Mouse (Mus musculus) induced T-regulatory cell, adult 2 months (primary cell): Measurements from ENCODE around the gene Plekhg5.

Experiments
- DNase-seq: peaks from one replicate; pipeline ENCODE4 v3.0.0-alpha.2; 2012; ENCODE audit warnings: low read depth

Gene Plekhg5

GRCm38 (mm10) chr4:152097911-152098799 lies 25.9 kb downstream of the Plekhg5 start:
- no peak for DNase-seq

DNA sequence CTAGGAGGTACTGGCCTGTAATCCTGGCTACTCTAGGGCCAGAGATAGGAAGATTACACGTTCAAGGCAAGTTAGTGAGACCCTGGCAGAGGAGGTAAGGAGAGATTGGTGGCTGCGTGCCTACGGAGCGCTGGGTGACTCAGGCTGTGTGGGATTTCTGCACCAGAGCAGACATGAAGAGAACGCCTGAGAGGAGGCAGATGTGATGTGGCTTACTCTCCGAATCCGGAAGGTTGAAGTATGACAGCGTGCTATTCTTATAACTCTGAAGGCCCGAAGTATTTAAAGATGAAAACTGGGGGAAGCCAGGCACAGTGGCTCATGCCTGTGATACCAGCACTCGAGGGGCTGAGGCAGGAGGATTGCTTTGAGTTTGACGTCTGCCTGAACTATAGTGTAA lies 28.2 kb downstream of the Plekhg5 start:
- no peak for DNase-seq

DNA sequence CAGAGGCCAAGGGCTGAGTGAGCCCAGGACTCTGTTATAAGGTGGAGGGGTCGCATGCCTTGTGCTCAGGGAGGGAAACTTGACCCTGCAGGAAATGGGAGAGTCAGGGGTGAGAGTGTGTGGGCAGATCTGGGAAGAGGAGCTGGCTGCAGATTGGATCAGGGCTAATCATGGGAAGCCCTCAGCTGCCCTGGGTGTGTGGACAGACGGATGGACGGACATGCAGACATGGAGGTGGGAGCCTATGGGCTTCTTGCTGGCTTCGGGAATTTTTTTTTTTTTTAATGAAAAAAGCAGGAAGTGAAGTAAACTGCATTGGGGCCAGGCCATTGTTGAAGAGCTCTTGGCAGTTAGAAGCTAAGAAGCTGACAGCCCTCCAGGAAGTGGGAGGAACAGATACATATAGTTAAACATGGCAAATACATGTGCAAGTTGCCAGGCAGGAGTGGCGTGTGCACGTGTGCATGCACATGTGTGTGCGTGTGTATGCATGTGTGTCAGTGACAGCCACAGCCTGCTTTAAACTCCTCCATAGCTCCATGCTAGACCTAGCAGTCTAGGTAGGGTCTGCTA lies 28.9 kb downstream of the Plekhg5 start:
- DNase-seq, result no peak

DNA sequence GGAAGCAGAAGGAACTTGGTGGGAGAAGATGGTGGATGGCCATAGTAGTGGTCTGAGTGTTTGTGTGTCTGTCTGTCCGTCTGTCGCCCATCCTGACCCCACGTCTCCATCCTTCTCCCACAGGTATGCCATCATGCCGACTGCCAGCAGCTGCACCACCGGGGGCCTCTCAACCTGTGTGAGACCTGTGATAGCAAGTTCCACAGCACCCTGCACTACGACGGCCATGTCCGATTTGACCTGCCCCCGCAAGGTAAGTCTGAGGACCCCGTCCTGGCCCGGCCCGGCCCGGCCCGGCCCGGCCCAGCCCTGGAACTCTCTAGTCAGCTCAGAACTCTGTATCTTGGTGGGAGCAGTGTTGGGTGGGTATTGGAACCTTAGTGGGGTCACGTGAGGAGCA lies 29.6 kb downstream of the Plekhg5 start:
- no peak for DNase-seq

GRCm38 (mm10) chr4:152103025-152103424 lies 30.7 kb downstream of the Plekhg5 start:
- DNase-seq, result peak; percentile 86

GRCm38 (mm10) chr4:152106746-152107145 lies 34.4 kb downstream of the Plekhg5 start:
- DNase-seq, result no peak

DNA sequence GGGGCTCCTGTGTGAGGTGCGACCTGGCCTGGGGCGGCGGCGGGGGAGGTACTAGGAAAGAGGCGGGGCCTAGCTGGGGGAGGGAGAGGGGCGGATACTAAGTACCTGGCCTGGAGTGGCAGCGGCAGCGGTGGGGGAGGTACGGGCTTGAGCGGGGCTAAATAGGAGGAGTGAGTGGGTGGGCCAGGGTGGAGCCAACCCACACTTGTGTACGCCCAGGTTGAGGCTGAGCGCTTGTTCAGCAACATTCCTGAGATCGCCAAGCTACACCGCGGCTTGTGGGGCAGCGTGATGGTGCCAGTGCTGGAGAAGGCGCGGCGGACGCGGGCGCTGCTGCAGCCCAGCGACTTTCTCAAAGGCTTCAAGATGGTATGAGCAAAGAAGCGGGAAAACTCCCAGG lies 35.2 kb downstream of the Plekhg5 start:
- DNase-seq, result no peak

- DNase-seq, result no peak
Observed at GRCm38 (mm10) chr4:152107971-152108509, 35.7 kb downstream of the Plekhg5 start.

- no peak for DNase-seq
Observed at GRCm38 (mm10) chr4:152108673-152109072, 36.4 kb downstream of the Plekhg5 start.

- no peak for DNase-seq
Observed at GRCm38 (mm10) chr4:152109509-152109908, 37.2 kb downstream of the Plekhg5 start.

- DNase-seq, result no peak
Observed at GRCm38 (mm10) chr4:152110689-152111088, 38.4 kb downstream of the Plekhg5 start.

GRCm38 (mm10) chr4:152112329-152112728 lies 40.0 kb downstream of the Plekhg5 start:
- no peak for DNase-seq

DNA sequence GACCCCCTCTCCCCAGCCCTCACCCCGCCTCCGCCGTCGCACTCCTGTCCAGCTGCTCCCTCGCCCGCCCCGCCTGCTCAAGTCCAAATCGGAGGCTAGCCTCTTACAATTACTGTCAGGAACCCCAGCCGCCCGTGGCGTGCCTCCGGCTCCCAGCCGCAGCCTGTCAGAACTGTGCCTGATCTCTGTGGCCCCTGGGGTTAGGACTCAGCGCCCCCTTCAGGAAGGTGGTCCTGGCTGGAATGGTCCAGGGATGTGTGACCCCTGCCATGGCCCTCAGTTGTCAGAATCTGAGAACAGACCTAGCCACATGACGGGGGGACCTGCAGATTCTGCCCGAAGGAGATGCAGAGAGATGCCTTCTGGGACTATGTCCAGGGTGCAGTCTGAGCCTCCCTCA lies 41.8 kb downstream of the Plekhg5 start:
- DNase-seq, result no peak

DNA sequence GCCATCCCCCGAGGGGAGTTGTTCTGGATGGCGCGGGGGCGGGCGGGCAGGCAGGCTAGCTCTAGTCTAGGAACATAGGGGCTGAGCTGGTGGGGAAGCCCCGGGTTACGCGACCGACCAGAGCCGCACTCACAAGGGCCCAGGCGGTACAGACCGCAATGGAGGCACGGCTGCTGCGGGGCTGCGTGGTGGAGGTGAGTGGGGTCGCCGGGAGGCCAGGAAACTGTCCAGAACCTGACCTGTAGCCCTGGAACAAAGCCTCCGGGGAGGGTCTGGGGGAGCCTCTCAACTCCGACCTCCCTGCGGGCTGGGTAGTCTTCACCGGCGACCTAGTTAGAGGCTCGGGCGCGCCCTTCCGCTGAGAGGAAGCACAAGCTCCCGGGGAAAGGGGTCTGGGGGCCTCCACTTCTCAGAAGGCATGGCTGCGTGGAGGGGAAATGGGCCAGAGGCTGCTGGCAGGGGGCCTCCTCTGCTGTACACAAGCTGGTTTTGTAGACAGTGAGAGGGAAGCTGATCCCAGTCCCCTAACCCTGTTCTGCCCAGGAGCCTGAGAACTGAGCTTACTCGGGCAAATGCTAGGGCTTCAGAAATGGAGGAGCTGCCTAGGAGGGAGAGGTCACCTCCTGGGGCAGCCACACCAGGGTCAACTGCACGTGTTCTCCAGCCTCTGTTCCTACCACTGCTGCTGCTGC lies 43.8 kb downstream of the Plekhg5 start, which contains the start of gene Tnfrsf25:
Gene Tnfrsf25, plus strand, starts transcription at position 14 of the 692 bp plus-strand sequence.
- DNase-seq, result peak; percentile 74

GRCm38 (mm10) chr4:152117538-152117937 lies 45.2 kb downstream of the Plekhg5 start:
- no peak for DNase-seq

GRCm38 (mm10) chr4:152119396-152120292 lies 47.3 kb downstream of the Plekhg5 start:
- peak; percentile 64 for DNase-seq

DNA sequence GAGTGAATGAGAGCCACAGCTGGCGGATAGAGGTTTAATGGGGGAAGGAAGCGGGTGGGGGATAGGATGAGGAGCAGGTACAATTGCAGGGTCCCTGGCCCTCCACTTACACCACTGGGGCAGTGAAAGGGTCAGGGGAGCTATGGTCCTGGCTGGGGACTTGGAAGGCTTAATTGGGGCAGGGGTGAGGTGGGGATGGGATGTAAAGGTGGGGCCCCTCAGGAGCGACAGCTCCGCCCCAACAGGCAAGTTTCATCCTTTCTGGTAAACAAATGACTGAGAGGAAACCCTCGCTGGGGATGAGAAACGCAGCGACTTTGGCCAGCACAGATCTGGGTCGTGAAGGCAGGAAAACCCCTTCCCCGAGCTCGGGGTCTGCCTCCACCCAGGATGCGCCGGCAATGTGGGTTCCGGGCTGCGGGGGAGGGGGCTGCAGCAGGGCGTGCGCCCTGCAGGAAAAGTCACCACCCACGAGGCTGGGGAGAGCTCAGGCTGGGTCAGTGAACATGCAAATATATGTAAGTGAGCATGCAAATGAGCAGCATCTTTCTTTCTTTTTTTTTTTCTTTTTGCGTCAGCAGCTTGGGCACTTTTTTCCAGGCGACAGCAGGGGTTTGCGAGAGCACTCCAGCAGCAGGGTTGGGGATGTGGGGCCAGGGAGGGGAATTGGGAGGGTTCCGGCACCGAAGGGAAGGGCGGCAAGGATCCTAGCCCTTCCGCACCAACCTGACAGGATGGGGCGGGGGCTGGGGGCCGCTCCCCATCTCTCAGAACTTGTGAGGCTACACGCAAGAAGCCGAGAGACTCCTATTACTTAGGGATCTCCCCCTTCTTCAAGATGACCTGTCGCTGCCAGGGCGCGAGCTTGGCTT lies 48.2 kb downstream of the Plekhg5 start:
- peak; percentile 87 for DNase-seq

GRCm38 (mm10) chr4:152121183-152121505 lies 48.8 kb downstream of the Plekhg5 start:
- no peak for DNase-seq

- DNase-seq, result peak; percentile 54
Observed at GRCm38 (mm10) chr4:152124361-152124961, 52.2 kb downstream of the Plekhg5 start.
